Mouse (Mus musculus): ENCODE data around the gene Cfap46. TPM values are rescaled to one million over a fixed set of nuclear protein-coding genes. Genes with fewer than 3 reads are reported as not detected.

The Cfap46 gene
- polyA plus RNA-seq, 1 experiment from 2014 or later = 0.61 TPM

DNA sequence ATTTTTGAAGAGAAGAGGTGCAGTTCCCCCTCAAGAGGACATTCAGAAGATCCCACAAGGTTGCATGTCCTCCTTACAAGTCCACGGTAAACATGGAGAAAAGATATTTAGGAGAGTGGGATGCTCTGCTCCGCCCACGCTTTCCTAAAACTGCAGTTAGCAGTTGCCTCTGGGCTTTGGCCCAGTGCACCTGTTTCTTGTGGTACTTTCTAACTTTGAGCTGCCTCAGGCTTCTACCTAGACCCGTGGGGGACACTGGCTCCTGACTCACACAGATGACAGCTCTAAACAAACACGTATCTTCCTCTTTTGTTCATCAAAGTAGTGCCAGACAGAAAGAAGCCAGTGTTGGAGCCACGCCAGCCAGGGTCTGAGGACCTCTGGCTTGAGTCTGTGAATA, 117.6 kb downstream of the Cfap46 start:
- 73% methylated on average over 6 of the region's 6 CpGs for WGBS
- Histone ChIP-seq H3K4me2 (replicated peaks; ENCODE audit: low read depth, low read length) (no peak overlapping the region), H3K27me3 (ENCODE audit: control insufficient read depth, insufficient read depth, low read length) (no peaks in the 10 kb centered on the region), H3K4me1 (ENCODE audit: control insufficient read depth, insufficient read depth, low read length) (no peaks in the 10 kb centered on the region), H3K36me3 (ENCODE audit: control insufficient read depth, insufficient read depth, low read length) (peaks cover 8% of the 10 kb centered on the region; the same call in 1 of the 2 replicates), H3K9me3 (ENCODE audit: control insufficient read depth, low read depth, low read length) (no peaks in the 10 kb centered on the region), H3K27ac (ENCODE audit: low read length) (no peak overlapping the region), H3K4me3 (ENCODE audit: low read depth, low read length) (no peak overlapping the region), H3K9ac (replicated peaks; ENCODE audit: low read depth, low read length) (no peak overlapping the region)
- no peak for ATAC-seq (ENCODE audit: insufficient number of reproducible peaks, insufficient read depth, low FRiP score, low read depth)

DNA sequence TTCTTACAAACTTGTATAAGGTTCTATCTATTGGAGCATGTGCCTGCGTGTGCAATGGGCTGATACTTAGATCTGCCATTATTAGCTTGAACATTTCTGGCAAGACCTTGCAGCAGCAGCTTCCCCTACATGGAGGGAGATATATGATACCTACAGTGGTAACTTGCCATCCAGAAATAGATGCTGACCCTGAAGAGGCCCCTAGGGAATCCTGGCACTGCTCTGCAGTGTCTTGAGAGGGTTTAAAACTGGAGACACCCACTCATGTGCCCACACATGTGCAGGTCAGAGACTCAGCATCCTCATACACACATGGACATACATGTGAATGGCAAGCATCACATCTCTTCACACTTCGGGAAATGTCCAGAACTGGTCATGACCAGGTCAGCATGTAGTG, 119.5 kb downstream of the Cfap46 start:
- Histone ChIP-seq H3K27me3 (ENCODE audit: control insufficient read depth, insufficient read depth, low read length) (no peaks in the 10 kb centered on the region), H3K27ac (ENCODE audit: low read length) (no peak overlapping the region), H3K36me3 (ENCODE audit: control insufficient read depth, insufficient read depth, low read length) (peaks cover 13% of the 10 kb centered on the region; the same call in 1 of the 2 replicates), H3K9ac (replicated peaks; ENCODE audit: low read depth, low read length) (no peak overlapping the region), H3K9me3 (ENCODE audit: control insufficient read depth, low read depth, low read length) (no peaks in the 10 kb centered on the region), H3K4me2 (replicated peaks; ENCODE audit: low read depth, low read length) (no peak overlapping the region), H3K4me3 (ENCODE audit: low read depth, low read length) (no peak overlapping the region), H3K4me1 (ENCODE audit: control insufficient read depth, insufficient read depth, low read length) (no peaks in the 10 kb centered on the region)
- no peak for ATAC-seq (ENCODE audit: insufficient number of reproducible peaks, insufficient read depth, low FRiP score, low read depth)
- WGBS = 84% methylated on average over 2 of the region's 2 CpGs

DNA sequence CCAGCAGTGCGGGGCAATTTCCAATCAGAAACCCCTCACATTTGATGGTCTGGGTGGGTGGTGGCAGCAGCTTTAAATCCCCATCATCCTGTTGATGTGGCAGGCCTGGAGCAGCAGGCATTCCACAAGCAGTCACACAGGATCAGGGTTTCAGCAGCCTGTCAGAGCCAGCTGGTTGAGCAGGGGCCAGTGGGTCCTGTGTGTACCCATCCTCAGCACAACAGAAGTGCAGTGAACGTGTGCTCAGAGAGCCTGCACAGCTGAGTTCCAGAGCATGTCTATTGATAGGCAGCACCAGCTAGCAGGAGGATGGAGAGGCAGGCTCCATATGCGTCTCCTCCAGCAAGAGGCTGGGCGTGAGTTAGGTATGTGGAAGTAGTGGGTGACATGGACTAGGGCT, 120.2 kb downstream of the Cfap46 start:
- Histone ChIP-seq H3K4me2 (replicated peaks; ENCODE audit: low read depth, low read length) (no peak overlapping the region), H3K27me3 (ENCODE audit: control insufficient read depth, insufficient read depth, low read length) (no peaks in the 10 kb centered on the region), H3K27ac (ENCODE audit: low read length) (no peak overlapping the region), H3K4me1 (ENCODE audit: control insufficient read depth, insufficient read depth, low read length) (no peaks in the 10 kb centered on the region), H3K9ac (replicated peaks; ENCODE audit: low read depth, low read length) (no peak overlapping the region), H3K4me3 (ENCODE audit: low read depth, low read length) (no peak overlapping the region), H3K9me3 (ENCODE audit: control insufficient read depth, low read depth, low read length) (no peaks in the 10 kb centered on the region), H3K36me3 (ENCODE audit: control insufficient read depth, insufficient read depth, low read length) (peaks cover 12% of the 10 kb centered on the region; the same call in 1 of the 2 replicates)
- 57% methylated on average over 4 of the region's 4 CpGs for WGBS
- ATAC-seq (ENCODE audit: insufficient number of reproducible peaks, insufficient read depth, low FRiP score, low read depth) = no peak

DNA sequence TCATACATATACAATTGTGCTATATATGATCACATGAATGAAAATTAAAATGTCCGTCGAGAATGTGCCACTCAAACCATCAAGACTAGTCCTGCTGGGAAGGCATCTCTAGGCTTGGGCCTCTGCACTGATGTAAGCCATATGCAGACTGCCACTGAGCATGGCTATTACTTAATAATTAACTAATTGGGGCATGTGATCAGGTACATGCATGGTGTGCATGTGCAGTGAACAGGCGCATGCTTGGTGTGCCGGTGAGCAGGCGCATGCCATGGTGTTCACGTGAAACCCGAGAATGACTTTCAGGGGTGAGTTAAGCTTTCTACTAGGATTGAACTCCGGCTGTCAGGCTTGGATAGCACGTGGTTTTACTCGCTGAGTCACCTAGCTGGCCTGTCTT, 124.0 kb downstream of the Cfap46 start:
- no peak for ATAC-seq (ENCODE audit: insufficient number of reproducible peaks, insufficient read depth, low FRiP score, low read depth)
- no peak overlapping the region for H3K9ac ChIP-seq (replicated peaks; ENCODE audit: low read depth, low read length)
- peaks cover 8% of the 10 kb centered on the region; the same call in 1 of the 2 replicates for H3K36me3 ChIP-seq (ENCODE audit: control insufficient read depth, insufficient read depth, low read length)
- no peaks in the 10 kb centered on the region for H3K9me3 ChIP-seq (ENCODE audit: control insufficient read depth, low read depth, low read length)
- no peak overlapping the region for H3K4me3 ChIP-seq (ENCODE audit: low read depth, low read length)
- no peak overlapping the region for H3K4me2 ChIP-seq (replicated peaks; ENCODE audit: low read depth, low read length)
- 90% methylated on average over 10 of the region's 10 CpGs for WGBS
- H3K27me3 ChIP-seq (ENCODE audit: control insufficient read depth, insufficient read depth, low read length) = no peaks in the 10 kb centered on the region
- H3K27ac ChIP-seq (ENCODE audit: low read length) = no peak overlapping the region
- H3K4me1 ChIP-seq (ENCODE audit: control insufficient read depth, insufficient read depth, low read length) = no peaks in the 10 kb centered on the region

DNA sequence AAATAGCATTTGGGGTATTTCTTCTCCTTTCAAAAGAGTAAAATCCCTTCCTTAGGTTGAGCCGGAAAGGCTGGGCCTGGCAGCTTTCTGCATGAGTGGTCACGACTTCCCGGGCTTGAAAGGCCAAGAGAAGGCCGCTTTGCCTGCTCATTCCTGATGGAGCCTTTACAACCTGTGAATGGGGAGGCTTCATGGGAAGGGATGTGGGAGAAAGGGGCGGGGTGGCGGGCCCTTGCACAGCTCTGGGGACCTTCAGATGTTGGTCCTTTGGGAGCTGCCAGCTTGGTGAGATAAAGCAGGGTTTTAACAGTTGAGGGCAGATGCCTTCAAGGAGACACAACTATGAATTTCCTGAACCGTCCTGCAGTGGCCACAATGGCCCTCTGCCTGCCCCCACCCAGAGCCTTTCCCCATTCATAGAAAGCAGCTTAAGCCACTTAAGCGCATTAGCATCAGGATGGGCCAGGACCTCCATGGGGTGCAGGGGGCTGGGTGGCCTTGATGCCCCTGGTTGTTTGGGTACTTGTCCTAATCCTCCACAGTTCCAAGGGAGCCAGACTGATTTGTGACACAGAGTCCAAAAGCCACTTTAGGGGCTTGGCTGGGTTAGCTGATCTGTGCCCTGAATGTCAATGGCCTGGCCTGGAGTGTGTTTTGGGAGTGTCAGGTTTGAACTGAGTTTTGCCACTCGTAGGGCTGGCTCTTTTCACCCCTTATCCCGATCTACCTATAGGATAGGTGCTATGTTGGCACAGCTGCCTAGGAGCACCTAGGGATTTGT, 126.7 kb downstream of the Cfap46 start:
- Histone ChIP-seq H3K27ac (ENCODE audit: low read length) (no peak overlapping the region), H3K27me3 (ENCODE audit: control insufficient read depth, insufficient read depth, low read length) (no peaks in the 10 kb centered on the region), H3K9me3 (ENCODE audit: control insufficient read depth, low read depth, low read length) (no peaks in the 10 kb centered on the region), H3K36me3 (ENCODE audit: control insufficient read depth, insufficient read depth, low read length) (peaks cover 8% of the 10 kb centered on the region; the same call in 1 of the 2 replicates), H3K4me1 (ENCODE audit: control insufficient read depth, insufficient read depth, low read length) (no peaks in the 10 kb centered on the region), H3K9ac (replicated peaks; ENCODE audit: low read depth, low read length) (no peak overlapping the region), H3K4me2 (replicated peaks; ENCODE audit: low read depth, low read length) (no peak overlapping the region), H3K4me3 (ENCODE audit: low read depth, low read length) (no peak overlapping the region)
- ATAC-seq (ENCODE audit: insufficient number of reproducible peaks, insufficient read depth, low FRiP score, low read depth) = no peak
- 57% methylated on average over 10 of the region's 10 CpGs for WGBS

DNA sequence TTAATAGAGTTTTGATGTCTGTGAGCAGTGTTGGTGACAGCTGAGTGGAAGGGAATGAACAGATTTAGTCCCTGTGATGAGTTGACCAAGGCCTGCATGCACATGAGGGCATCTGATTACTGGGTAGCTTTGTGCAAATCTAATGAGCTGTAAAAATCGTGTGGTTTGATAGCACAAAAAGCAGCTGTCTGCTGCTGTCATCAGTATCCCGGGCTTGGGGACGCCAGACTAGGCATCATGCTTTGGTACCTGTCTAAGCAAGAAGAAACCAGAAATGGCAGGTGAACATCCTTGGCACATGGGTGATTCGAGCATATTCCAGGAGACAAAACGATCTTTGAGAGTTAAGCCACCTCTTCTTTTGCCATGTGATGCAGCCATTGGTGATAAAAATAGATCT, 127.3 kb downstream of the Cfap46 start:
- no peak overlapping the region for H3K4me2 ChIP-seq (replicated peaks; ENCODE audit: low read depth, low read length)
- WGBS = 75% methylated on average over 5 of the region's 5 CpGs
- no peaks in the 10 kb centered on the region for H3K4me1 ChIP-seq (ENCODE audit: control insufficient read depth, insufficient read depth, low read length)
- no peak overlapping the region for H3K27ac ChIP-seq (ENCODE audit: low read length)
- ATAC-seq (ENCODE audit: insufficient number of reproducible peaks, insufficient read depth, low FRiP score, low read depth) = no peak
- no peaks in the 10 kb centered on the region for H3K27me3 ChIP-seq (ENCODE audit: control insufficient read depth, insufficient read depth, low read length)
- no peak overlapping the region for H3K4me3 ChIP-seq (ENCODE audit: low read depth, low read length)
- no peak overlapping the region for H3K9ac ChIP-seq (replicated peaks; ENCODE audit: low read depth, low read length)
- H3K9me3 ChIP-seq (ENCODE audit: control insufficient read depth, low read depth, low read length) = no peaks in the 10 kb centered on the region
- H3K36me3 ChIP-seq (ENCODE audit: control insufficient read depth, insufficient read depth, low read length) = peaks cover 6% of the 10 kb centered on the region; the same call in 1 of the 2 replicates

DNA sequence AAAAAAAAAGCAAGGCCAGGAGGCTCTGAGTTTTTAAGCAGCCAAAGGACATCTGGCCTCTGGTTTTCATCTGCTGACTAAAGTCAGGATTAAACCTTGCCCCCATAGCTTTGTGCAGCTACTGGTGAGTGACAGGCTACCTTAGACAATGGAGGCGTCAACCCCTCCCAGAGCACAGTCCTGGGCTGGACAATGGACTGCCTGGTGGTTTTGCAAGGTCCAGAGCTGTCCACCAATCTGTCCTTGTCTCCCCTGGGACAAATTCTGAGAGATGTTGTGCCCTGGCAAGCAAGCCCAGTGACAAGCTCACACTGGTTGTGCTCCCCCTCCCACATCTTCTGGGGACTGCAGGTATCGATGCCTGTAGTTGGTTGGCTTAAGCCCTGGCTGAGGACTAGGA, 132.1 kb downstream of the Cfap46 start:
- 0 out of 2 replicates have a peak, but pooled peaks cover 4% of the 10 kb centered on the region for H3K36me3 ChIP-seq (ENCODE audit: control insufficient read depth, insufficient read depth, low read length)
- no peaks in the 10 kb centered on the region for H3K4me1 ChIP-seq (ENCODE audit: control insufficient read depth, insufficient read depth, low read length)
- H3K9ac ChIP-seq (replicated peaks; ENCODE audit: low read depth, low read length) = no peak overlapping the region
- H3K4me2 ChIP-seq (replicated peaks; ENCODE audit: low read depth, low read length) = no peak overlapping the region
- H3K9me3 ChIP-seq (ENCODE audit: control insufficient read depth, low read depth, low read length) = no peaks in the 10 kb centered on the region
- H3K27ac ChIP-seq (ENCODE audit: low read length) = no peak overlapping the region
- 84% methylated on average over 2 of the region's 2 CpGs for WGBS
- H3K27me3 ChIP-seq (ENCODE audit: control insufficient read depth, insufficient read depth, low read length) = no peaks in the 10 kb centered on the region
- H3K4me3 ChIP-seq (ENCODE audit: low read depth, low read length) = no peak overlapping the region
- ATAC-seq (ENCODE audit: insufficient number of reproducible peaks, insufficient read depth, low FRiP score, low read depth) = no peak

Data from stomach, embryonic 14.5 days (tissue).